Mouse (Mus musculus) brain, embryonic 14.5 days (tissue): ENCODE results near the gene Tnfaip8l1.

ENCODE experiments used
- CTCF ChIP-seq: fragments of 200-500 bp; IDR thresholded peaks from 2 replicates; pipeline ENCODE4 v1.5.1; 2012; ENCODE audit warnings: inconsistent platforms, mild to moderate bottlenecking, moderate library complexity, borderline replicate concordance; ENCODE audit not compliant: insufficient read depth, insufficient read length; ENCODE audit errors: extremely low read depth
- POLR2A ChIP-seq: fragments of 200-500 bp; IDR thresholded peaks from 2 replicates; pipeline ENCODE4 v1.6.1; 2012; ENCODE audit warnings: mild to moderate bottlenecking, inconsistent platforms, borderline replicate concordance; ENCODE audit not compliant: poor library complexity, insufficient read depth, insufficient read length, severe bottlenecking; ENCODE audit errors: extremely low read depth

- no peak for TF ChIP-seq CTCF
- TF ChIP-seq POLR2A, result no peak
These were observed 23.2 kb downstream of the Tnfaip8l1 start for GRCm38 (mm10) chr17:56185281-56186141.
